Mouse (Mus musculus) bone marrow, adult 2 months (tissue): ENCODE measurements around the gene Fgf7.

Source experiments
- CTCF ChIP-seq: fragments of 200-500 bp; IDR thresholded peaks from 2 replicates; pipeline ENCODE4 v1.5.1; 2011; ENCODE audit warnings: low read length, control low read depth; ENCODE audit not compliant: control insufficient read depth, insufficient read depth
- POLR2A ChIP-seq: fragments of 200-500 bp; IDR thresholded peaks from 2 replicates; pipeline ENCODE4 v1.6.1; 2011; ENCODE audit warnings: low read depth, mild to moderate bottlenecking, control low read depth, low read length, borderline replicate concordance; ENCODE audit not compliant: control insufficient read depth

DNA sequence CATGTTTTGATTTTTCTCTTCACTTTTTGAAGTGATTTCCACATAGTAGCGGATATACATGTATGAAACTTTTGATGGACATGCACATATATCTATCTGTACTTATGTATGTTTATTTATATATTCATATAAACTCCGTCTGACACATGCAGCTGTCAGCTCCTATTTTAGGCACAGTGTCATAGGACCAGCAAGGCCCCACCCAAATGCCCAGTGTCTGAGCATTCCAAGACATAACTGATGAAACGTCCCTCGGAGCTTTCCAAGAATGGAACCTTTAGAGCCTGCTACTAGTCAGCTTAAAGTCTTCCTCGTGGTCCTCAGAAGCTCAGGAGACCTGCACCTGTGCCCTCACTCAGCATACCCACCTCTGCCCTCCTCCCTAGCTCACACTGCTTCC, 19.2 kb downstream of the Fgf7 start:
- TF ChIP-seq CTCF (no peak), POLR2A (no peak)
